Mouse (Mus musculus) urinary bladder, postnatal 25 days (tissue): ENCODE measurements around the gene Slc37a2.
"Not testable (repeated sequence)": the region's sequence is repeated elsewhere in the genome, so short reads cannot be mapped to it uniquely, and the experiment has no call there.

Experiments used
- DNase-seq: peaks from one replicate; pipeline ENCODE4 v3.0.0; 2022; ENCODE audit warnings: low spot score

Slc37a2 gene

GRCm38 (mm10) chr9:37255149-37255888 lies at the start of gene Slc37a2:
Gene Slc37a2 (minus strand): TSS chr9:37255738.
- DNase-seq: peak; percentile 49

GRCm38 (mm10) chr9:37301720-37302119 lies 46.2 kb upstream of the Slc37a2 start:
- DNase-seq: no peak

DNA sequence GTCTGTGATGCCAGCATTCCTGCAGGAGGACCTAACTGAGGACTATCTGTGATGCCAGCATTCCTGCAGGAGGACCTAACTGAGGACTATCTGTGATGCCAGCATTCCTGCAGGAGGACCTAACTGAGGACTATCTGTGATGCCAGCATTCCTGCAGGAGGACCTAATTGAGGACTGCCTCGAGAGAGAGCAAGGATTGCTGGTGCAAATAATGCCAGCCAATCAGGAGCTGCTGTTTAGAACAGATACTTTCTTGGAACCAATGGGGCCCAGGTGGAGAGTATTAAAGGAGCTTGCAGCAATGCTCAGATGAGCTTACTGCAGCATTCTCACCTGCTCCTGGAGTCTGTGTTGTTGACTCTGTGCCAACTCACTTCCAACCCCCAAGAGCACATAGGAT lies 45.0 kb upstream of the Slc37a2 start:
- not testable (repeated sequence) for DNase-seq

DNA sequence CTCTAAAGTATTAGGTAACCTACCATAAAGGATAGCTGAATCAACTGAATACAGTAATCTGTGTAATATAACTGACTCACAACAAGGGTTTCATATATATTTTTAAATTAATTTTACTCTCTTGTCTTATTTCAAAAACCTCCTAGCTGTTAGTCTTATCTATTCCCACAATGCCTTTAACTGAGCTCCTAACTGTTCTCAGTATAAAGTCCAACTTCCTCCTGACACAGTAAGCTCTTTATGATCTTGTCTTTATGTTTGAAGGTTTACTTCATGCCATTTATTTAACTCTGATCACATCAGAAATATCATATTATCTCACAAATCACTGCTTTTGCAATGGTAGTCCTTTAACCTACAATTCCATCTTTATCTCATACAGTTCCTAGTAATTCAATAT lies 40.0 kb upstream of the Slc37a2 start:
- no peak for DNase-seq

DNA sequence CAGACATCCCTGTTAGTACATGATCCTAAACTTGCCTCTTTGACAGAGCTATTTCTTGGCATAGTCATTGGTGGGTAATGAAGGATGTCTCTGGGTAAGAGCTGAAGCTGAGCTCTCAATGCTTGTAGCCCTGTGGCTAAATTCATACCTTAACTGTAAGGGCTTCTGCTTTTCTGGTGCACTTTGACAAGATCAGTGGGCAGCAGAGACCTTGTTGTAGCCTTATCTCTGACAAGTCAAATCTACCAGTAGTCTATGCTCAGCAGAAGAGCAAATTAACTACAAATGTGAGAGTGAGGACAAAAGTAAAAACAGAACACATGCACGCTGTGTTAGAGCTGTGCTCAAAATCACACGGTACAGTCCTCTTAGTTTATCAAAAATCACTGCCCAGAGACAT lies 11.1 kb upstream of the Slc37a2 start:
- no peak for DNase-seq

- peak; percentile 36 for DNase-seq
Measured at GRCm38 (mm10) chr9:37255889-37256225, 319 bp upstream of the Slc37a2 start.

- no peak for DNase-seq
Measured at GRCm38 (mm10) chr9:37254531-37255110, 917 bp downstream of the Slc37a2 start.

GRCm38 (mm10) chr9:37250631-37251030 lies 4.9 kb downstream of the Slc37a2 start:
- no peak for DNase-seq

DNA sequence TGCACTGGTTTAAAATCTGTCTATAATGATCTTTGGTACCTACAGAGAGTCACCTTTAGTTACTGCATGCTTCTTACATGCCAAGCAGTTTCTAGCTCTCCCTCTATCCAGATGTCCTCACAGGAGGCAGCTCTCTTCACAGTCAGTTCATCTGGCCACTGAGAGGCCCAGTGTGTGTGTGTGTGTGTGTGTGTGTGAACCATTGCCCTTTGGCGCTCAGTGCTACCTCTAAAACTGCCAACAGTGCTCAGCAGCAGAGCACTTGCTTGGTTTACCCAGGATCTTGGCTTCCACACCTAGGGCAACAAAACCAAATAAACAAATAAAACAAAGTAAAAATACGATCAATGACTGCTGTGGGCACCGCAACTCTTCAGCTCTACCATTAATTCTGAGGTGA lies 5.6 kb downstream of the Slc37a2 start:
- no peak for DNase-seq

GRCm38 (mm10) chr9:37248381-37248906 lies 7.1 kb downstream of the Slc37a2 start:
- no peak for DNase-seq

- no peak for DNase-seq
Measured at GRCm38 (mm10) chr9:37247429-37247828, 8.1 kb downstream of the Slc37a2 start.

- no peak for DNase-seq
Measured at GRCm38 (mm10) chr9:37245810-37246209, 9.7 kb downstream of the Slc37a2 start.

GRCm38 (mm10) chr9:37245404-37245803 lies 10.1 kb downstream of the Slc37a2 start:
- no peak for DNase-seq

DNA sequence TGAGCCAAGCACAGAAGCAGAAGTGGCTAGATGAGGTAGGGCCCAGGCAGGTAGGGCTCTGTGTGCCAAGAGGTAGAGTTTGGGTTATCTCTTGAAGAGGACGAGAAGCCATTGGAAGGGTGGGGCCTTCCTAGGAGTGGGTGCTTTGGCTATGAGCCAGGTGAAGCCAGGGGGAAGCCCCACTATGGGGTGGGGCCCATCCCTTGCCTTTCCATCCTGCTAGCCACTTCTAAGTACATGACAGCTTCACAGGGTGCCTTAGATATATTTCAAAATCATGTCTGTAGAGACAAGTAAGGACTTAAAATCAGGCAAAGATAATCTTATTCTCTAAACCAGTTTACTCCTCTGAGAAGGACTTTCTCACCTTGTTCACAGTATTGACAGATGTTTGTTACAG lies 10.9 kb downstream of the Slc37a2 start:
- no peak for DNase-seq

DNA sequence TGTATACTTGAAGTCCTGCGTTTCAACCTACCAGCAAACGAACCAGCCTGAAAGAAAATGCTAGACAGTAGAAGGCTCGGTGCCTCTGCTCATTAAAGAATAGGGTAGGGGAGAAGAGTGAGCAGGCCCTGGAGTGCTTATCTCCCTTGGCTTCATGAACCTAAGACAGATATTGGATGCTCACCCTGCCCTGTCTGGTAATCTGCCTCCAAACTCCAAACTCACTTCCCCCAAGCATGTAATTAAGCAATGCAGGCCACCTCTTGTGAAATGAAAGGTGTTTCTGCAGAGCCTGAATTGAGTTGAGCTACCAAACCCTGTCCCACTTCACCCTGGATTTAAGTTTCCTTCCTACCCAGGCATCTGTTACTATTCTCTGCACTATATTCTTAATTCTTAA lies 12.8 kb downstream of the Slc37a2 start:
- no peak for DNase-seq

- DNase-seq: peak; percentile 19
Measured at GRCm38 (mm10) chr9:37235951-37236737, 19.4 kb downstream of the Slc37a2 start.

DNA sequence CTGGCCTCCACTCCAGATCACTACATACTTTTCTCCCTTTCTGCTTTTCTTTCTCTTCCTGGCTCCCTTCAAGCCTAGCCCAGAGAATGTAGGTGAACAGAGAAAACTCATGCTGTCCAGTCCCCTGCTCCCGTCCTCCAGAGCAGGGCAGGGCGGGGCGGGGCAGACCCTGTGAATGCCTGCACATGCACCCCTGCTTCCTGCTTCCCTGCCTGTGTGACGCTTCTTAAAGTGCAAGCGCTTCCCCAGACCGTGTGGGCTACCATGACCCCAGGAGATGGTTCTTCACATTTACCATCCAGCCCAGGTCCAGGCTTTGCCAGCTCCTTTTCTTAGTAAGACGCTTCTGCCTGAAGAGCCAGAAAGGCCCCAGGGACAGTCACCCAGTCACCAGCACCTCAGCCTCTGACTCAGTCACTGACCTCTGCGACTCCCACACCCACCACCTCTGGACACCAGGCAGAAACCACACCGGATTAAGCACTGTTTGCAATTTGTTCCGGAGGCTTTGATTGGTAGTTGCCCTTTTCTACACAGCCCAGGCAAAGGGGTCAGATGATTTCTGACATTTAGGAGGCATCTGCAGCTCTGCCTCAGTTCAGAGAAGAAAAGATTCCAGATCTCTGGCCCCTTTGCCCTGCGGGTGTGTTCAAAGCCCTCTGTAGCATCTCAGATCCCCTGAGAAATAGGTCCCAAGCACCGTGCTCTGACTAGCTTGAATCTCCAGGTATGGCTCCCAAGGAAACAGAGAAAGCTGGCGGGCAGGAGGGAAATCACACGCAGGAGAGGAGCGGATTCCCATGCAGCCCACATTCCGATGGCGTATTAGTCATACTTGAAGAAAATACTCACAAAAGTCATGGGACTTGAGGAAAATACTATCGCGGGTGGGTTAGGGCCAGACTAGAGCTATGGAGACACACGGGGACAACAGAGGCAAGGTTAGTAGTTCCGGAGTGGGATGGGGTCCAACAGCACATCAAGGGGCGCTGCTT lies 23.0 kb downstream of the Slc37a2 start:
- DNase-seq: no peak

GRCm38 (mm10) chr9:37230486-37231195 lies 24.9 kb downstream of the Slc37a2 start:
- no peak for DNase-seq

- DNase-seq: peak; percentile 31
Measured at GRCm38 (mm10) chr9:37229880-37230325, 25.6 kb downstream of the Slc37a2 start.

GRCm38 (mm10) chr9:37225581-37225980 lies 30.0 kb downstream of the Slc37a2 start:
- no peak for DNase-seq

GRCm38 (mm10) chr9:37220755-37221154 lies 34.8 kb downstream of the Slc37a2 start:
- no peak for DNase-seq
